Mouse (Mus musculus): ENCODE data around the gene Ninl.

DNA sequence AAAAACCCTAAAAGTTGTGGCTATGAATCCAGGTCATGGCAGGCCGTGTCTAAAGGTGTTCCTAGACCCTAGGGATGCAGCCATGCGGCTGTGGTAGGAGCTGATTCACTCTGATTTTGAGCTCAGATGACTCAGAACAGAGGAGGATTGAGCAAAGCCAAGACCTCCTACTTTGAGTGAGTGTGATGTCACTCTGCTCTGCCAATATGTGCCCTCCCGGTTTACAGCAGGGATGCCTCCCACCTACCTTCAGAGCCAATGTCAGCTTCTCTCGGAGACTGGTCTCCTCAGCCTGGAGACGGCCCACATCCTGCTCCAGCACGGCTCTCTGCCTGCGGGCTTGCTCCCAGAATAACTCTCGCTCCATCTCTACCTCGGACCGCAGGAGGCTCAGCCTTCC is 79.7 kb downstream of the Ninl start:
- TF ChIP-seq CTCF (IDR thresholded peaks at IDR 0.05; ENCODE audit: control insufficient read depth, insufficient read depth, insufficient read length) (no peak), MAX (IDR thresholded peaks at IDR 0.05) (no peak)
